Mouse (Mus musculus) layer of hippocampus, postnatal 14 days (tissue): ENCODE data around the gene Tmem102. TPM values are rescaled to one million over a fixed set of nuclear protein-coding genes. Genes with fewer than 3 reads are reported as not detected.
A peak's percentile ranks its signal among the peaks of the same experiment; 100 is the strongest.

Experiments
- DNase-seq, 2 experiments: peaks; one replicate each; pipeline ENCODE4 v3.0.0; 2021 to 2022; ENCODE audit warnings: low spot score in 2 of 2, mixed read lengths in 1 of 2
- total RNA-seq, 2 experiments: library from RNA; stranded (reverse); gene quantifications; 2 replicates each; pipeline ENCODE4 v1.2.3; 2021

The Tmem102 gene
- total RNA-seq, 2 experiments from 2014 or later = not detected

GRCm38 (mm10) chr11:69758971-69759721 lies 46.3 kb downstream of the Tmem102 start:
- peak; percentile 77 to 92 for DNase-seq

GRCm38 (mm10) chr11:69758478-69758970 lies 46.9 kb downstream of the Tmem102 start, which contains the start of gene Polr2a:
Polr2a (minus strand) TSS chr11:69758637.
- peak; percentile 98 for DNase-seq

GRCm38 (mm10) chr11:69758090-69758456 lies 47.4 kb downstream of the Tmem102 start:
- DNase-seq = peak; percentile 95 to 97

- DNase-seq = no peak
Measured at GRCm38 (mm10) chr11:69757303-69758089, 47.9 kb downstream of the Tmem102 start.

GRCm38 (mm10) chr11:69754701-69755100 lies 50.7 kb downstream of the Tmem102 start:
- DNase-seq = peak in 1 of 2 experiments; percentile 68

- no peak for DNase-seq
Measured at GRCm38 (mm10) chr11:69754233-69754632, 51.2 kb downstream of the Tmem102 start.

Other genes starting within 250 kb of the Tmem102 start
- gene Efnb3, start 245.4 kb downstream of the Tmem102 start, total RNA-seq = 100 to 1,000 TPM; 144 to 156 TPM
- gene Wrap53, start 225.4 kb downstream of the Tmem102 start, total RNA-seq = 1 to 10 TPM; 8.6 to 9.5 TPM
- 10 to 100 TPM; 27.3 to 29.6 TPM for gene Trp53, start 225.3 kb downstream of the Tmem102 start, total RNA-seq
- gene Atp1b2, start 199.7 kb downstream of the Tmem102 start, total RNA-seq = 100 to 1,000 TPM; 513 to 551 TPM
- gene Shbg, start 187.7 kb downstream of the Tmem102 start, total RNA-seq = not detected
- 10 to 100 TPM; 16.1 to 19.8 TPM for gene Sat2, start 183.6 kb downstream of the Tmem102 start, total RNA-seq
- 100 to 1,000 TPM; 105 to 106 TPM for gene Fxr2, start 172.6 kb downstream of the Tmem102 start, total RNA-seq
- gene Sox15, start 150.3 kb downstream of the Tmem102 start, total RNA-seq = under 1 TPM in 1 of 2 experiments, not detected in 1; 0.48 TPM
- gene Mpdu1, start 143.0 kb downstream of the Tmem102 start, total RNA-seq = 10 to 100 TPM; 73.3 to 82.4 TPM
- gene Cd68, start 139.5 kb downstream of the Tmem102 start, total RNA-seq = 10 to 100 TPM; 13.1 to 18.5 TPM
- 100 to 1,000 TPM; 409 to 418 TPM for gene Eif4a1, start 133.2 kb downstream of the Tmem102 start, total RNA-seq
- gene Senp3, start 123.5 kb downstream of the Tmem102 start, total RNA-seq = 10 to 100 TPM; 84.3 to 88.5 TPM
- gene Tnfsf13, start 119.8 kb downstream of the Tmem102 start, total RNA-seq = 1 to 10 TPM in 1 of 2 experiments, under 1 TPM in 1; 0.88 to 1.1 TPM
- gene Tnfsf12, start 109.8 kb downstream of the Tmem102 start, total RNA-seq = 1 to 10 TPM; 5.8 to 6.5 TPM
- 1 to 10 TPM in 1 of 2 experiments, under 1 TPM in 1; 0.45 to 1.0 TPM for gene Tnfsfm13, start 109.5 kb downstream of the Tmem102 start, total RNA-seq
- 10 to 100 TPM; 62.8 to 68.5 TPM for gene Polr2a, start 47.0 kb downstream of the Tmem102 start, total RNA-seq
- gene Slc35g3, start 43.7 kb downstream of the Tmem102 start, total RNA-seq = under 1 TPM in 1 of 2 experiments, not detected in 1; 0.21 TPM
- 10 to 100 TPM; 82.0 to 83.5 TPM for gene Zbtb4, start 39.7 kb downstream of the Tmem102 start, total RNA-seq
- 1 to 10 TPM; 1.0 to 1.1 TPM for gene Chrnb1, start 9.7 kb downstream of the Tmem102 start, total RNA-seq
- gene Fgf11, start 3.8 kb downstream of the Tmem102 start, total RNA-seq = 10 to 100 TPM; 22.8 to 23.7 TPM
- gene Gm39566, start 9.7 kb upstream of the Tmem102 start, total RNA-seq = not detected
- gene Spem2, start 12.8 kb upstream of the Tmem102 start, total RNA-seq = not detected
- under 1 TPM; 0.50 to 0.74 TPM for gene Spem1, start 16.6 kb upstream of the Tmem102 start, total RNA-seq
- gene Nlgn2, start 32.2 kb upstream of the Tmem102 start, total RNA-seq = 100 to 1,000 TPM; 220 to 226 TPM
- gene Tmem256, start 32.9 kb upstream of the Tmem102 start, total RNA-seq = 100 to 1,000 TPM; 150 to 162 TPM
- gene Plscr3, start 40.8 kb upstream of the Tmem102 start, total RNA-seq = 10 to 100 TPM; 22.0 to 23.3 TPM
- gene Tnk1, start 53.1 kb upstream of the Tmem102 start, total RNA-seq = not detected
- not detected for gene Tmem95, start 72.4 kb upstream of the Tmem102 start, total RNA-seq
- 1 to 10 TPM; 1.1 to 1.2 TPM for gene Kctd11, start 75.8 kb upstream of the Tmem102 start, total RNA-seq
- gene Acap1, start 89.9 kb upstream of the Tmem102 start, total RNA-seq = under 1 TPM in 1 of 2 experiments, not detected in 1; 0.30 TPM
- gene 2810408A11Rik, start 95.4 kb upstream of the Tmem102 start, total RNA-seq = 1 to 10 TPM; 1.5 to 2.1 TPM
- gene Neurl4, start 95.4 kb upstream of the Tmem102 start, total RNA-seq = 100 to 1,000 TPM; 108 to 124 TPM
- 10 to 100 TPM; 28.5 to 29.3 TPM for gene Gps2, start 108.3 kb upstream of the Tmem102 start, total RNA-seq
- 100 to 1,000 TPM; 446 to 451 TPM for gene Eif5a, start 116.3 kb upstream of the Tmem102 start, total RNA-seq
- gene Ybx2, start 130.2 kb upstream of the Tmem102 start, total RNA-seq = 1 to 10 TPM; 8.3 to 9.7 TPM
- gene Slc2a4, start 142.6 kb upstream of the Tmem102 start, total RNA-seq = 1 to 10 TPM; 1.8 to 3.6 TPM
- not detected for gene Cldn7, start 159.2 kb upstream of the Tmem102 start, total RNA-seq
- 100 to 1,000 TPM; 108 to 115 TPM for gene Ctdnep1, start 175.5 kb upstream of the Tmem102 start, total RNA-seq
- 10 to 100 TPM; 88.5 to 93.9 TPM for gene Elp5, start 176.9 kb upstream of the Tmem102 start, total RNA-seq
- gene Gabarap, start 185.5 kb upstream of the Tmem102 start, total RNA-seq = 100 to 1,000 TPM; 221 to 251 TPM
- gene Phf23, start 190.2 kb upstream of the Tmem102 start, total RNA-seq = 10 to 100 TPM; 38.0 to 40.0 TPM
- gene Dvl2, start 195.0 kb upstream of the Tmem102 start, total RNA-seq = 10 to 100 TPM; 29.3 to 29.7 TPM
- 10 to 100 TPM; 62.3 to 69.2 TPM for gene Acadvl, start 209.8 kb upstream of the Tmem102 start, total RNA-seq
- 100 to 1,000 TPM; 845 to 900 TPM for gene Dlg4, start 211.3 kb upstream of the Tmem102 start, total RNA-seq
- gene Asgr1, start 248.5 kb upstream of the Tmem102 start, total RNA-seq = 1 to 10 TPM in 1 of 2 experiments, under 1 TPM in 1; 0.88 to 1.0 TPM